Mouse (Mus musculus) limb, embryonic 11.5 days (tissue): Measurements from ENCODE around the gene Gucy1b2. TPM values are rescaled to one million over a fixed set of nuclear protein-coding genes. Genes with fewer than 3 reads are reported as not detected.
A peak's percentile ranks its signal among the peaks of the same experiment; 100 is the strongest.

ENCODE experiments used
- ATAC-seq: fragments of 200-750 bp; cut with Nextera tagmentation; 2 replicates; pipeline ENCODE4 v1.8.0; 2017; ENCODE audit warnings: low read depth; ENCODE audit not compliant: insufficient number of reproducible peaks, low FRiP score, low TSS enrichment
- DNase-seq: peaks from one replicate; pipeline ENCODE4 v3.0.0-alpha.2; 2015; ENCODE audit warnings: low spot score
- H3K27ac ChIP-seq: fragments of 300-500 bp; sonication (generic); replicated peaks from 2 replicates; pipeline ENCODE4 v1.5.1; 2014; ENCODE audit warnings: low read depth, mild to moderate bottlenecking, low read length
- H3K27me3 ChIP-seq: fragments of 300-500 bp; sonication (generic); 2 replicates; pipeline ENCODE4 v1.6.1; 2014; ENCODE audit warnings: mild to moderate bottlenecking, low read length, mixed read lengths; ENCODE audit not compliant: control insufficient read depth, insufficient read depth
- H3K36me3 ChIP-seq: fragments of 300-500 bp; sonication (generic); 2 replicates; pipeline ENCODE4 v1.6.1; 2014; ENCODE audit warnings: mild to moderate bottlenecking, low read length, moderate library complexity, mixed read lengths; ENCODE audit not compliant: control insufficient read depth, insufficient read depth
- H3K4me1 ChIP-seq: fragments of 300-500 bp; sonication (generic); 2 replicates; pipeline ENCODE4 v1.6.1; 2014; ENCODE audit warnings: low read length, mixed read lengths; ENCODE audit not compliant: control insufficient read depth, insufficient read depth
- H3K4me2 ChIP-seq: fragments of 300-500 bp; sonication (generic); 2 replicates; pipeline ENCODE4 v1.6.1; 2014; ENCODE audit warnings: low read depth, mild to moderate bottlenecking, moderate library complexity; ENCODE audit not compliant: severe bottlenecking
- H3K4me3 ChIP-seq: fragments of 300-500 bp; sonication (generic); 2 replicates; pipeline ENCODE4 v1.5.1; 2014; ENCODE audit warnings: low read depth, low read length
- H3K9ac ChIP-seq: fragments of 300-500 bp; sonication (generic); 2 replicates; pipeline ENCODE4 v1.6.1; 2014; ENCODE audit warnings: mild to moderate bottlenecking, low read length
- H3K9me3 ChIP-seq: fragments of 300-500 bp; sonication (generic); 2 replicates; pipeline ENCODE4 v1.6.1; 2016; ENCODE audit warnings: low read length; ENCODE audit not compliant: control insufficient read depth
- WGBS: fragments of 180-500 bp; shearing (Covaris S2); extraction: QIAGEN DNeasy Blood & Tissue Kit; methylation state at CpG from one replicate; pipeline ENCODE4 v1.1.7; 2014; 5-methylcytosine and 5-hydroxymethylcytosine counted together
- polyA plus RNA-seq: library from polyadenylated mRNA; unstranded; fragments of >200 nt; fragmentation: Nextera tagmentation; extraction: Ambion mirVana; gene quantifications from 2 replicates; pipeline ENCODE4 v1.2.1, GENCODE M21; 2014

Gene Gucy1b2
- polyA plus RNA-seq, 1 experiment from 2014 or later, result 0.05 TPM

DNA sequence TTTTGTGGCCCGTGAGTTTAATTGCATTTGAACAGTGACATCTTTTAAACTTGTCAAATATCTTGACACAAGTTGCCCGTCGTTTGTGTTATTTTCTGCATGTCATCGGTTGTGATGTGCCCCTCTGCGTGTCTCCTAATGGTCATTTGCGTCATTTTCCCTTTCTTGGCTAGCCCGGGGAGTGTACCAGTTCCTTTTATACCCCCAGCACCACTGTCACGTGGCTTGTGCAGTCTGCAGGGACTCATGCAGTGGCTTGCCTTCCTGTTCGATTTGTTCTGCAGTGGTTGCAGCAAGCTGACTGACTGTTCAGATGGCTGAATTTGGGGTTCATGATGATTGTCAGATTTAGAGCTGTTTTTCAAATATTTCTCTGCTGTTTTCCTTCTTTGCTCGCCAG is 82.1 kb downstream of the Gucy1b2 start:
- H3K9me3 ChIP-seq, result no peaks in the 10 kb centered on the region
- DNase-seq (no peak), ATAC-seq (no peak)
- H3K4me1 ChIP-seq, result no peaks in the 10 kb centered on the region
- H3K27ac ChIP-seq, result no peak overlapping the region
- peaks cover 3% of the 10 kb centered on the region; the same call in 1 of the 2 replicates for H3K36me3 ChIP-seq
- WGBS, result 84% methylated on average over 10 of the region's 10 CpGs
- no peaks in the 10 kb centered on the region for H3K27me3 ChIP-seq
- no peak overlapping the region for H3K4me3 ChIP-seq
- no peak overlapping the region for H3K9ac ChIP-seq
- no peak overlapping the region for H3K4me2 ChIP-seq

DNA sequence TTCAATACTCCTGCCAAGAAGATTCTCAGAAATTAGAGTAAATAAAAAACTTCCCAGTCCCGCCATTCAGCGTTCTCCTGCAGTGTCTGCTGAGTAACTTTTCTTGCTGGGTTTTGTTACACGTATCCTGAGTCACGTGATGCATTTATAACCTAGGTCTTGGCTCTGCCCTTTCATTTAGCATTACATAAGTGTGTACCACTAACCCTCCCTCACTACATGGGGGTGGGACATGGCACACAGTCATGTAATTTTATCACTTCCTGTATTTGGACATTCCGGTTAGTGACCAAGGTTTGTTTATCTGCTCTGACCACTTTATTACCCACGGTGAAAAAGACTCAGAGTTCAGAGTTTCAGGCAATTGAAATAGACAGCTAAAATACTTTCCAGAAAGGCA is 85.3 kb downstream of the Gucy1b2 start:
- 64% methylated on average over 6 of the region's 6 CpGs for WGBS
- no peaks in the 10 kb centered on the region for H3K9me3 ChIP-seq
- no peak for ATAC-seq
- H3K4me2 ChIP-seq, result no peak overlapping the region
- peaks cover 4% of the 10 kb centered on the region; the same call in 1 of the 2 replicates for H3K36me3 ChIP-seq
- H3K27ac ChIP-seq, result no peak overlapping the region
- DNase-seq, result no peak
- H3K9ac ChIP-seq, result no peak overlapping the region
- no peaks in the 10 kb centered on the region for H3K4me1 ChIP-seq
- H3K4me3 ChIP-seq, result no peak overlapping the region
- no peaks in the 10 kb centered on the region for H3K27me3 ChIP-seq

DNA sequence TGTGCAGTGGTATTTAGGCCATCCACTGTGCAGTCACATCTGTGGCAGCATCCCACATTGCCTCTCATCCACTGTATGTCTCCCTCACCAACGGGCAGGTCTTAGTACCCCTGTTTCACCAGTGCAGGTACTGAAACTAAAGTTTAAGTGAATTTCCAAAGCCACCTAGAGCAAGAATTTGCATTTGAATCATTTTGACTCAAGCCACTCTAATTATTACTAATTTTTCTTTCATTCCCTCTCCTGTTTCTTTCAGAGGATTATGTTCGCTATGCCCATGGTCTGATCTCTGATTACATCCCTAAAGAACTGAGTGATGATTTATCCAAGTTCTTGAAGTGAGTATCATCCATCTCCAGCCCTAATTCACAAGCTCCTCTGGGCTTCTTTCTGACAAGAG is 92.3 kb downstream of the Gucy1b2 start:
- WGBS, result 96% methylated on average over 2 of the region's 2 CpGs
- Histone ChIP-seq H3K4me3 (no peak overlapping the region), H3K9ac (no peak overlapping the region), H3K9me3 (no peaks in the 10 kb centered on the region), H3K27ac (no peak overlapping the region), H3K27me3 (no peaks in the 10 kb centered on the region), H3K36me3 (no peaks in the 10 kb centered on the region; the same call in 1 of the 2 replicates), H3K4me1 (no peaks in the 10 kb centered on the region), H3K4me2 (no peak overlapping the region)
- DNase-seq (no peak), ATAC-seq (no peak)

DNA sequence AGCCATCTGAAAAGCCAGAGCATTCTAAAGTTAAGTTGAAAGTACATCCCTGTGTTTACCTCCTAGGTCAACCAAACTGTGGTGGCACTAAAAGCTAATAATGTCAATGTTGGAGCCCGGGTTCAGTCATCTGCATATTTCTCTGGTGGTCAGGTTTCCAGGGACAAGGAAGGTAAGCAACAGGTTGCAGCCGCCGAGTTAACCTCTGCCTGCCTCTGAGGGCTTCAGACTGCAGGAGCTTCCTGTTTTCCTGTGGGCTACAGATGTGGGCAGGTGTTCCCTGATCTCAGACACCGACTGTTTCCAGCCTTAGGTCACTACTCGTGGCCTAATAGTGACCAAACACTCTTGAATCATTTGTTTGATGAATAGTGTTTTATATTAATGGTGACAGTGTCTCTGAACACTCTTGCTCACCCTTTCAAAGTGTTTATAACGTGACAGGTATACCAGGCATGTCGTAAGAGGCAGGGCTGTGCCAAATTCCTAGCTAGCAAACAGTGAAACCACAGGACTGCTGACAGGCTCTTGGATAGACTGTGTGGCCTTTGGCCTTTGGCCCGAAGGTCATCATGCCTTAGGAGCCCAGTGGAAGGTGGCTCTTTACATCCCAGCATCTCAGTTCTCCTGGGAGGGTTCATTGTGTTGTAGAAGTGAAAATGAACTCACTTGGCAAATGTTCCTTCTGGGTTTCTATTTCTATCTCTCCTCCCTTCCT is 94.7 kb downstream of the Gucy1b2 start:
- Histone ChIP-seq H3K4me1 (no peaks in the 10 kb centered on the region), H3K36me3 (no peaks in the 10 kb centered on the region; the same call in 1 of the 2 replicates), H3K4me3 (no peak overlapping the region), H3K27me3 (no peaks in the 10 kb centered on the region), H3K9ac (no peak overlapping the region), H3K27ac (no peak overlapping the region), H3K9me3 (no peaks in the 10 kb centered on the region), H3K4me2 (no peak overlapping the region)
- WGBS, result 50% methylated on average over 8 of the region's 8 CpGs
- peak; percentile 29 for DNase-seq
- ATAC-seq, result no peak

DNA sequence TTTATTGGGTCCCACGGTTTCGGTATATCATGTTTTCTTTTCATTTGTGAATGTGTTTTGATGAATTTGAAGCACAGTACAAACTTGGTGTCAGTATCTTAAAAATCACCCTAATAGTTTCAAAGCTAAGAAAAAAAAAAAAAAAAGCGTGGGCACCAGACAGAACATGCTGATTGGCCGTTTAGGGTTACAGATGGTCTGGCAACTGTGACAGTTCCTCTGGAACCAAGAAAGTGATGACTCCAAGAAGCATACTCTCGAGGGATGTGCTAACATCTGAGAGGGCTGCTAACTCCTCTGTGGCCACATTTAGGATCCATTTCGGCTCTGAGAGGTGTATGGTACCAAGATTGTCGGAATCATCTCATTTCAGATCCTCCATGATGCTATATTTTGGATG is 100.9 kb downstream of the Gucy1b2 start:
- H3K36me3 ChIP-seq, result no peaks in the 10 kb centered on the region
- no peak overlapping the region for H3K9ac ChIP-seq
- H3K27ac ChIP-seq, result no peak overlapping the region
- no peak overlapping the region for H3K4me2 ChIP-seq
- no peak for ATAC-seq
- WGBS, result 76% methylated on average over 7 of the region's 7 CpGs
- no peaks in the 10 kb centered on the region for H3K27me3 ChIP-seq
- no peaks in the 10 kb centered on the region for H3K9me3 ChIP-seq
- H3K4me1 ChIP-seq, result no peaks in the 10 kb centered on the region
- H3K4me3 ChIP-seq, result no peak overlapping the region
- DNase-seq, result no peak

DNA sequence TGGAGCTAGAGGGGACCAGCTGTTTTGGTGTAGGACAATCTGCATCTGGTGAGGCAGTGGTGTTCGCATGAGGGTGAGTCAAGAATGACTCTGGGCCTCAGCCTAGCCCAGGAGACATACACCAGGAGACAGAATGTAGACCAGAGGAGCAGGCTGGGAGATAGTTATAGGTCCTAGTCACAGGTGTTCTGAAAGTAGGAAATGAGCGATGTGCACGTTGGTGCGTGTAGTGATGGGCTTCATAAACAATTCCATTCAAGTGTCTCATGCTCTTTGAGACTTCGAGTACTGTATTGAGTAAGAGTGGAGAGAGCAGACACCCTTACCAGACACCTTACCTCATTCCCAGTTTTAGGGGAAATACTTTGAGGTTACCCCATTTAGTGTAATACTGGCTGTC is 102.3 kb downstream of the Gucy1b2 start:
- Histone ChIP-seq H3K4me3 (no peak overlapping the region), H3K4me1 (no peaks in the 10 kb centered on the region), H3K27me3 (no peaks in the 10 kb centered on the region), H3K9ac (no peak overlapping the region), H3K9me3 (no peaks in the 10 kb centered on the region), H3K4me2 (no peak overlapping the region), H3K27ac (no peak overlapping the region), H3K36me3 (no peaks in the 10 kb centered on the region)
- ATAC-seq, result no peak
- 88% methylated on average over 5 of the region's 5 CpGs for WGBS
- DNase-seq, result no peak

DNA sequence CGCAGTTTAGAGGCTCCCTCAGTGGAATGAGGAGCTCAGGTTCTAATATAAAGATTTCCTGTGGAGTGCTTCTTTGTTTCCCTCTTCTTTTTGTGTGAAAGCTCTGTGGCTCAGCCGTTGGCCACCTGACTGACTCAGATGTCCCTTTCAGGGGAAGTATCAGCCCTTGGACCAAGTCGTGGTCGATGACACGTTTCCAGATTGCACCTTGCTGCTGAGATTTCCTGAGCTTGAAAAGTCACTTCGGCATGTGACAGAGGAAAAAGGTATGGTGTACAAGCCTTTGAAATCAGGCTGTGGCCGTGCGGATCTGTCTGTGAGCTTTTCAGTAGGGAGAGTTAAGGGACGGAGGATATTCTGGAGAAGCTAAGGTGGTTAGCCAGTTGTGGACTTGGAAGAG is 102.7 kb downstream of the Gucy1b2 start:
- no peak for ATAC-seq

DNA sequence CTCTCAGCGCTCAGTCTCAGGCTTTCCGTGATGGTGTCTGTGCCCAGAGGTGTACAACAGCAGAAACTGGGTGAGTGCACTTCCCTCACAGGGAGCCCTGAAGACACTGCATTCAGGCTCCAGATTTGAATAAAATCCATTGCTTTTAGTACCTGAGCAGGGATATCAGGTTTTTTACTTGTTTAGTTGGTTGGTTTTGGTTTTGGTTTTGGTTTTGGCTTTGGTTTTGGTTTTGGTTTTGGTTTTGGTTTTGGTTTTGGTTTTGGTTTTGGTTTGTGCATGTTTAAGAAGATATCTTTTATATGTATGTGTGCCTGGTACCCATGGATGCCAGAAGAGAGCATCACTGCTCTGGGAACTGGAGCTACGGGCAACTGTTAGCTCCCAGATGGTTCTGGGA is 105.2 kb downstream of the Gucy1b2 start:
- H3K36me3 ChIP-seq, result no peaks in the 10 kb centered on the region
- H3K4me3 ChIP-seq, result no peak overlapping the region
- H3K27ac ChIP-seq, result no peak overlapping the region
- no peaks in the 10 kb centered on the region for H3K9me3 ChIP-seq
- no peak for DNase-seq
- no peaks in the 10 kb centered on the region for H3K27me3 ChIP-seq
- no peaks in the 10 kb centered on the region for H3K4me1 ChIP-seq
- H3K9ac ChIP-seq, result no peak overlapping the region
- 88% methylated on average over 3 of the region's 3 CpGs for WGBS
- no peak for ATAC-seq
- no peak overlapping the region for H3K4me2 ChIP-seq

More for the DNA sequence above, 102.7 kb downstream of the Gucy1b2 start:
- no peak overlapping the region for H3K4me3 ChIP-seq
- 86% methylated on average over 9 of the region's 9 CpGs for WGBS
- no peaks in the 10 kb centered on the region for H3K9me3 ChIP-seq
- DNase-seq, result no peak
- no peaks in the 10 kb centered on the region for H3K4me1 ChIP-seq
- H3K36me3 ChIP-seq, result no peaks in the 10 kb centered on the region
- no peak overlapping the region for H3K4me2 ChIP-seq
- no peaks in the 10 kb centered on the region for H3K27me3 ChIP-seq
- no peak overlapping the region for H3K27ac ChIP-seq
- H3K9ac ChIP-seq, result no peak overlapping the region

DNA sequence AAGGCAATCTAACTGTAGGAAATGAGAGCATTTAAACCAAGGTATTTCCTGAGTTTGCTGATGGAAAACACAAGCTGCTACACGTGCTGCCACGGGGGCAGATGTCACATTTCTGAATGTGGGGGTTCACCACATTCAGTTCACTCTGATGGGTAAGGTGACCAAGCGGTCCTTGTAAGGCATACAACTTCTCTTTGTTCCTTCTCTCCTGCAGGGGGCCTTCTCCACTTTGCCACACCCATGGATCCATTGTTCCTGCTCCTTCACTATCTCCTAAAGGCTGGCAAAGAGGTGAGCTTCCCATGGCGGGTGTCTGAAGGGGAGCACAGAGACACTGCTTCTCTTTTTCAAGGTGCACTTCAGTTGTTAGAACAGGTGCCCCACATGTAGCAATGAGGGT is 105.9 kb downstream of the Gucy1b2 start:
- Histone ChIP-seq H3K4me1 (no peaks in the 10 kb centered on the region), H3K36me3 (no peaks in the 10 kb centered on the region), H3K27ac (no peak overlapping the region), H3K4me3 (no peak overlapping the region), H3K9me3 (no peaks in the 10 kb centered on the region), H3K9ac (no peak overlapping the region), H3K27me3 (no peaks in the 10 kb centered on the region), H3K4me2 (no peak overlapping the region)
- no peak for ATAC-seq
- WGBS, result 76% methylated on average over 4 of the region's 4 CpGs
- DNase-seq, result no peak
